Mouse (Mus musculus): Measurements from ENCODE around the gene Stk24.

DNA sequence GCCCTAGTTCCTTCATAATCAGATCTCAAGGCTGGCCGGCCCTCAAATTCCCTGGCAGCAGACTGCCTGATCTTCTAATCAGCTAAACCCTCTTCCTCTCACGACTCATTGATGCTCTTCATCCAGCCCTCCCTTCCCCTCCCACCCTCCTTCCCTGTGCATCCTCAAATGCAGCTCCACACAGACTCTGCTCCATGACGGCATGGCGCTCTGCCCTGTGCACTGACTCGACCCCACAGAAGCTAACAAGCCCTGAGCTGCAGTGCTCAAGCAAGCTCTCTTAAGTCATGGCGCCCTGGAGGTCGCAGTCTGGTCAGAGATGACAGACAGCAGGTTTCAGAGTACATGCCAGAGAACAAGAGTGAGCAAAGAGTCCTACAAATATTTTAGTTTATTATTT, 75.3 kb downstream of the Stk24 start:
- TF ChIP-seq POLR2A (IDR thresholded peaks at IDR 0.05; ENCODE audit: borderline replicate concordance, insufficient read depth, low read length) (no peak), CTCF (IDR thresholded peaks at IDR 0.05; ENCODE audit: borderline replicate concordance, insufficient read depth, low read depth, low read length) (no peak)

Measured in cerebellum, adult 2 months (tissue).